In genomic region chr6:45244680-45245079, GRCm38 (mm10) we compare ENCODE assay signal across 19 mouse cellular contexts.
A peak's percentile ranks its signal among the peaks of the same experiment; 100 is the strongest.
DNase-seq lines count a peak whose midpoint lies in the region; ATAC-seq lines count a peak whose summit lies in the region.
"Had no signal": no experiment of that assay in that cellular context is flagged by ENCODE, and none has a peak within 500 bp of the region (broad histone marks: within the 10 kb centered on the region; RNA-seq: fewer than 3 reads in every experiment).

No protein-coding gene starts in this region.

- 72% methylated on average over 1 of the region's 1 CpGs for WGBS in midbrain, embryonic 11.5 days
- WGBS in midbrain, embryonic 15.5 days, result 50% methylated on average over 1 of the region's 1 CpGs
- 67% methylated on average over 1 of the region's 1 CpGs for WGBS in midbrain, embryonic 12.5 days
- 49% methylated on average over 1 of the region's 1 CpGs for WGBS in midbrain, embryonic 14.5 days

- no peaks in the 10 kb centered on the region for H3K9me3 ChIP-seq in midbrain, embryonic 11.5 days (ENCODE audit: control insufficient read depth, low read length)
- H3K9me3 ChIP-seq in midbrain, embryonic 15.5 days, result no peaks in the 10 kb centered on the region
- no peaks in the 10 kb centered on the region for H3K9me3 ChIP-seq in midbrain, embryonic 12.5 days
- H3K9me3 ChIP-seq in midbrain, embryonic 14.5 days (ENCODE audit: control insufficient read depth, low read length), result no peaks in the 10 kb centered on the region
- H3K9me3 ChIP-seq: G1E had no signal

- no peak overlapping the region for H3K9ac ChIP-seq in midbrain, embryonic 11.5 days (ENCODE audit: low read length)
- H3K9ac ChIP-seq in midbrain, embryonic 15.5 days, result no peak overlapping the region
- H3K9ac ChIP-seq in midbrain, embryonic 12.5 days (replicated peaks), result no peak overlapping the region
- no peak overlapping the region for H3K9ac ChIP-seq in midbrain, embryonic 14.5 days (replicated peaks; ENCODE audit: low read length)

- no peak overlapping the region for H3K4me3 ChIP-seq in midbrain, embryonic 11.5 days (ENCODE audit: low read depth, low read length)
- H3K4me3 ChIP-seq in midbrain, embryonic 15.5 days, result no peak overlapping the region
- no peak overlapping the region for H3K4me3 ChIP-seq in midbrain, embryonic 12.5 days
- no peak overlapping the region for H3K4me3 ChIP-seq in midbrain, embryonic 14.5 days (replicated peaks; ENCODE audit: low read depth, low read length)

- ATAC-seq in midbrain, embryonic 11.5 days (ENCODE audit: low FRiP score), result peak; percentile 80
- ATAC-seq in midbrain, embryonic 15.5 days (replicated peaks), result no peak
- ATAC-seq in midbrain, embryonic 12.5 days (ENCODE audit: low FRiP score, low read depth), result peak; percentile 52; the same call in 1 of the 2 replicates
- no peak for ATAC-seq in midbrain, embryonic 14.5 days (ENCODE audit: low FRiP score, low TSS enrichment)
- ATAC-seq: activated CD4-positive, CD25-positive, alpha-beta regulatory T cell, adult 4 months; CD4-positive, CD25-positive, alpha-beta regulatory T cell, adult 4 months; Patski had no signal

- no peaks in the 10 kb centered on the region for H3K36me3 ChIP-seq in midbrain, embryonic 11.5 days (ENCODE audit: control insufficient read depth, insufficient read depth, low read length)
- H3K36me3 ChIP-seq in midbrain, embryonic 15.5 days (replicated peaks), result no peaks in the 10 kb centered on the region
- no peaks in the 10 kb centered on the region for H3K36me3 ChIP-seq in midbrain, embryonic 12.5 days
- no peaks in the 10 kb centered on the region for H3K36me3 ChIP-seq in midbrain, embryonic 14.5 days (ENCODE audit: control insufficient read depth, insufficient read depth, low read length)
- H3K36me3 ChIP-seq: G1E had no signal

- no peaks in the 10 kb centered on the region for H3K27me3 ChIP-seq in midbrain, embryonic 11.5 days (ENCODE audit: control insufficient read depth, insufficient read depth, low read length)
- no peaks in the 10 kb centered on the region for H3K27me3 ChIP-seq in midbrain, embryonic 15.5 days (replicated peaks)
- no peaks in the 10 kb centered on the region for H3K27me3 ChIP-seq in midbrain, embryonic 12.5 days
- no peaks in the 10 kb centered on the region for H3K27me3 ChIP-seq in midbrain, embryonic 14.5 days (ENCODE audit: control insufficient read depth, insufficient read depth, low read length)
- H3K27me3 ChIP-seq: CH12.LX had no signal

- H3K4me2 ChIP-seq in midbrain, embryonic 11.5 days, result no peak overlapping the region
- no peak overlapping the region for H3K4me2 ChIP-seq in midbrain, embryonic 15.5 days
- H3K4me2 ChIP-seq in midbrain, embryonic 12.5 days (replicated peaks), result no peak overlapping the region
- no peak overlapping the region for H3K4me2 ChIP-seq in midbrain, embryonic 14.5 days (ENCODE audit: low read length)

- H3K27ac ChIP-seq in midbrain, embryonic 11.5 days (ENCODE audit: low read depth, low read length), result no peak overlapping the region
- no peak overlapping the region for H3K27ac ChIP-seq in midbrain, embryonic 15.5 days
- no peak overlapping the region for H3K27ac ChIP-seq in midbrain, embryonic 12.5 days (replicated peaks)
- H3K27ac ChIP-seq in midbrain, embryonic 14.5 days (replicated peaks; ENCODE audit: low read depth, low read length), result no peak overlapping the region

- H3K4me1 ChIP-seq in midbrain, embryonic 11.5 days (ENCODE audit: control insufficient read depth, insufficient read depth, low read length), result no peaks in the 10 kb centered on the region
- no peaks in the 10 kb centered on the region for H3K4me1 ChIP-seq in midbrain, embryonic 15.5 days
- no peaks in the 10 kb centered on the region for H3K4me1 ChIP-seq in midbrain, embryonic 12.5 days
- H3K4me1 ChIP-seq in midbrain, embryonic 14.5 days (ENCODE audit: control insufficient read depth, insufficient read depth, low read length), result no peaks in the 10 kb centered on the region

- peak; percentile 69 for DNase-seq in midbrain, embryonic 11.5 days (ENCODE audit: low spot score, missing footprints)
- no peak for DNase-seq in midbrain, embryonic 14.5 days
- DNase-seq: adrenal gland, adult 2 months; adrenal gland, adult 8-10 months; adrenal gland, postnatal 10 days; adrenal gland, postnatal 14 days; adrenal gland, postnatal 25 days; adrenal gland, postnatal 36 days; B cell, adult 2 months; cerebellum, adult 11 months; cerebellum, adult 11-12 months; cerebellum, adult 18-20 months had no signal

Comparison
In these comparisons a context has a peak if more than half of its experiments do, and no peak if none do; other contexts are left out.
1. ATAC-seq: peak in midbrain, embryonic 11.5 days (single experiment) and midbrain, embryonic 12.5 days (single experiment); none in midbrain, embryonic 15.5 days (single experiment) and midbrain, embryonic 14.5 days (single experiment).